In the genomic region with DNA sequence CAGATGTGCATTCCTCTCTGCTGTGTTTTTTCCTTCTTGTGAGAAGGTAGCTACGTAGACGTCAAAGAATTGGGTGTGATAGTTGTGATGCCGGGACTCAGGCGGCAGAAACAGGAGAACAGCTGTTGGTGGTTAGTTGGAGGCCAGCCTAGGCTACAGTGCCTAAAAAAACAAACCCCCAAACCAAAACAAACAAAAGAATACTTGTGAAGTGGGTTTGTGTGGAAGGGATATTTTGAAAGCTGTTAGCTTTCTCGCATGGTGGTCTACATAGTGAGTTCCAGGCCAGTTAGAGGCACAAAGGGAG, we compare ENCODE assay signal across 8 mouse cellular contexts. TPM values are rescaled to one million over a fixed set of nuclear protein-coding genes. Genes with fewer than 3 reads are reported as not detected.
A peak's percentile ranks its signal among the peaks of the same experiment; 100 is the strongest.
DNase-seq lines count a peak whose midpoint lies in the region; ATAC-seq and TF ChIP-seq lines count a peak whose summit lies in the region.
"Had no signal": no experiment of that assay in that cellular context is flagged by ENCODE, and none has a peak within 500 bp of the region (broad histone marks: within the 10 kb centered on the region; RNA-seq: fewer than 3 reads in every experiment).

No protein-coding gene starts in this region.

- peak overlapping the region; percentile 54 for H3K9ac ChIP-seq in lung, embryonic 14.5 days
- H3K9ac ChIP-seq in forebrain, embryonic 15.5 days (replicated peaks), result no peak overlapping the region
- H3K9ac ChIP-seq in limb, embryonic 13.5 days, result peak overlapping the region; percentile 27; the same call in 1 of the 2 replicates
- 0 out of 2 replicates have a peak overlapping the region, but pooled peaks have one; percentile 57 for H3K9ac ChIP-seq in neural tube, embryonic 15.5 days (replicated peaks)

- H3K36me3 ChIP-seq in lung, embryonic 14.5 days (ENCODE audit: insufficient read depth), result no peaks in the 10 kb centered on the region
- no peaks in the 10 kb centered on the region for H3K36me3 ChIP-seq in forebrain, embryonic 15.5 days
- peaks cover 5% of the 10 kb centered on the region; the same call in 1 of the 2 replicates for H3K36me3 ChIP-seq in limb, embryonic 13.5 days
- peaks cover 3% of the 10 kb centered on the region; the same call in 1 of the 2 replicates for H3K36me3 ChIP-seq in neural tube, embryonic 15.5 days

- H3K27ac ChIP-seq in lung, embryonic 14.5 days (ENCODE audit: low read depth), result no peak overlapping the region
- no peak overlapping the region for H3K27ac ChIP-seq in forebrain, embryonic 15.5 days (replicated peaks)
- no peak overlapping the region for H3K27ac ChIP-seq in limb, embryonic 13.5 days
- no peak overlapping the region for H3K27ac ChIP-seq in neural tube, embryonic 15.5 days (replicated peaks)

- ATAC-seq in lung, embryonic 14.5 days (ENCODE audit: insufficient read depth), result 0 out of 2 replicates have a peak, but pooled peaks have one; percentile 17
- ATAC-seq in forebrain, embryonic 15.5 days (replicated peaks), result no peak
- no peak for ATAC-seq in limb, embryonic 13.5 days (ENCODE audit: low FRiP score, low read depth)
- ATAC-seq in neural tube, embryonic 15.5 days (ENCODE audit: low FRiP score), result no peak

- no peaks in the 10 kb centered on the region for H3K27me3 ChIP-seq in lung, embryonic 14.5 days (ENCODE audit: insufficient read depth, low read length)
- no peaks in the 10 kb centered on the region for H3K27me3 ChIP-seq in forebrain, embryonic 15.5 days
- H3K27me3 ChIP-seq in limb, embryonic 13.5 days, result peaks cover 20% of the 10 kb centered on the region
- no peaks in the 10 kb centered on the region for H3K27me3 ChIP-seq in neural tube, embryonic 15.5 days (replicated peaks)

- peaks cover 7% of the 10 kb centered on the region; the same call in 1 of the 2 replicates for H3K4me1 ChIP-seq in lung, embryonic 14.5 days (ENCODE audit: insufficient read depth)
- H3K4me1 ChIP-seq in forebrain, embryonic 15.5 days, result peaks cover 10% of the 10 kb centered on the region; the same call in 1 of the 2 replicates
- peaks cover 3% of the 10 kb centered on the region for H3K4me1 ChIP-seq in limb, embryonic 13.5 days
- H3K4me1 ChIP-seq in neural tube, embryonic 15.5 days, result peaks cover 17% of the 10 kb centered on the region

- peaks cover 14% of the 10 kb centered on the region; the same call in 1 of the 2 replicates for H3K9me3 ChIP-seq in lung, embryonic 14.5 days (ENCODE audit: low read depth, low read length)
- 0 out of 2 replicates have a peak, but pooled peaks cover 5% of the 10 kb centered on the region for H3K9me3 ChIP-seq in forebrain, embryonic 15.5 days
- H3K9me3 ChIP-seq in limb, embryonic 13.5 days, result peaks cover 28% of the 10 kb centered on the region
- H3K9me3 ChIP-seq in neural tube, embryonic 15.5 days (replicated peaks), result peaks cover 18% of the 10 kb centered on the region

- no peak for TF ChIP-seq CTCF in lung, embryonic 14.5 days (IDR thresholded peaks at IDR 0.05; ENCODE audit: low read depth)

- 34% methylated on average over 5 of the region's 5 CpGs for WGBS in lung, embryonic 14.5 days
- 78% methylated on average over 5 of the region's 5 CpGs for WGBS in forebrain, embryonic 15.5 days
- 60% methylated on average over 5 of the region's 5 CpGs for WGBS in limb, embryonic 13.5 days
- 79% methylated on average over 5 of the region's 5 CpGs for WGBS in neural tube, embryonic 15.5 days

- H3K4me3 ChIP-seq in lung, embryonic 14.5 days (ENCODE audit: low read depth, low read length), result peak overlapping the region; percentile 56
- peak overlapping the region; percentile 71 for H3K4me3 ChIP-seq in forebrain, embryonic 15.5 days
- H3K4me3 ChIP-seq in limb, embryonic 13.5 days, result peak overlapping the region; percentile 63
- peak overlapping the region; percentile 59 for H3K4me3 ChIP-seq in neural tube, embryonic 15.5 days (replicated peaks)

- DNase-seq in lung, embryonic 14.5 days, result peak; percentile 57
- no peak for DNase-seq in lung, postnatal 14 days
- no peak for DNase-seq in layer of hippocampus, postnatal 36 days
- no peak for DNase-seq in right cerebral cortex, adult 2 months (ENCODE audit: low spot score in 2 of 2)

- H3K4me2 ChIP-seq in lung, embryonic 14.5 days, result peak overlapping the region; percentile 99
- H3K4me2 ChIP-seq in forebrain, embryonic 15.5 days (replicated peaks), result peak overlapping the region; percentile 99
- peak overlapping the region; percentile 99 for H3K4me2 ChIP-seq in limb, embryonic 13.5 days (replicated peaks)
- peak overlapping the region; percentile 99 for H3K4me2 ChIP-seq in neural tube, embryonic 15.5 days

RNA-seq across cellular contexts. Expression of gene Nhlrc1, which starts 0.5 kb away (rescaled TPM):
- polyA plus RNA-seq in lung, embryonic 14.5 days (2014; fragmentation: Nextera tagmentation; extraction: Ambion mirVana), result 3.5 and 3.8 TPM in 2 replicates
- polyA plus RNA-seq in forebrain, embryonic 15.5 days (2015; fragmentation: Nextera tagmentation; extraction: Ambion mirVana), result 14.1 and 15.0 TPM in 2 replicates
- polyA plus RNA-seq in limb, embryonic 13.5 days (2015; fragmentation: Nextera tagmentation; extraction: Ambion mirVana), result 3.4 and 4.3 TPM in 2 replicates
- polyA plus RNA-seq in neural tube, embryonic 15.5 days (2015; fragmentation: Nextera tagmentation; extraction: Ambion mirVana), result 13.3 and 16.7 TPM in 2 replicates
- total RNA-seq in layer of hippocampus, postnatal 36 days (2021), result 10 to 100 TPM; 18.9 to 19.5 TPM
- total RNA-seq: neutrophil, adult 5-6 weeks had no signal

RNA-seq across cellular contexts. Expression of gene Kdm1b, which starts 28.2 kb away (rescaled TPM):
- polyA plus RNA-seq in lung, embryonic 14.5 days (2014; fragmentation: Nextera tagmentation; extraction: Ambion mirVana), result 11.8 and 12.5 TPM in 2 replicates
- polyA plus RNA-seq in forebrain, embryonic 15.5 days (2015; fragmentation: Nextera tagmentation; extraction: Ambion mirVana), result 21.8 and 22.3 TPM in 2 replicates
- 11.7 and 13.6 TPM in 2 replicates for polyA plus RNA-seq in limb, embryonic 13.5 days (2015; fragmentation: Nextera tagmentation; extraction: Ambion mirVana)
- polyA plus RNA-seq in neural tube, embryonic 15.5 days (2015; fragmentation: Nextera tagmentation; extraction: Ambion mirVana), result 13.6 and 15.4 TPM in 2 replicates
- total RNA-seq in layer of hippocampus, postnatal 36 days (2021), result 10 to 100 TPM in 1 of 2 experiments, 1 to 10 TPM in 1; 9.5 to 10.1 TPM

RNA-seq across cellular contexts. Expression of gene Tpmt, which starts 29.4 kb away (rescaled TPM):
- polyA plus RNA-seq in lung, embryonic 14.5 days (2014; fragmentation: Nextera tagmentation; extraction: Ambion mirVana), result 27.5 and 28.4 TPM in 2 replicates
- 23.2 and 23.6 TPM in 2 replicates for polyA plus RNA-seq in forebrain, embryonic 15.5 days (2015; fragmentation: Nextera tagmentation; extraction: Ambion mirVana)
- 20.6 and 24.0 TPM in 2 replicates for polyA plus RNA-seq in limb, embryonic 13.5 days (2015; fragmentation: Nextera tagmentation; extraction: Ambion mirVana)
- 17.3 and 17.8 TPM in 2 replicates for polyA plus RNA-seq in neural tube, embryonic 15.5 days (2015; fragmentation: Nextera tagmentation; extraction: Ambion mirVana)
- 10 to 100 TPM in 1 of 2 experiments, 1 to 10 TPM in 1; 8.4 to 11.8 TPM for total RNA-seq in layer of hippocampus, postnatal 36 days (2021)
